Mouse (Mus musculus) olfactory bulb, adult 2 months (tissue): Measurements from ENCODE around the gene Cdh11. TPM values are rescaled to one million over a fixed set of nuclear protein-coding genes. Genes with fewer than 3 reads are reported as not detected.
A peak's percentile ranks its signal among the peaks of the same experiment; 100 is the strongest.

Experiments
- H3K27ac ChIP-seq: fragments of 200-500 bp; 2 replicates; pipeline ENCODE4 v1.5.1; 2012; ENCODE audit warnings: low read depth, low read length; ENCODE audit not compliant: insufficient read depth
- H3K4me1 ChIP-seq: fragments of 200-500 bp; 2 replicates; pipeline ENCODE4 v1.6.1; 2012; ENCODE audit warnings: low read length; ENCODE audit not compliant: control insufficient read depth, insufficient read depth
- H3K4me3 ChIP-seq: fragments of 200-500 bp; 2 replicates; pipeline ENCODE4 v1.5.1; 2012; ENCODE audit warnings: mild to moderate bottlenecking, low read depth, low read length, moderate library complexity; ENCODE audit not compliant: insufficient read depth
- CTCF ChIP-seq: fragments of 200-500 bp; IDR thresholded peaks from 2 replicates; pipeline ENCODE4 v1.5.1; 2012; ENCODE audit warnings: low read depth, mild to moderate bottlenecking, low read length, moderate library complexity; ENCODE audit not compliant: insufficient read depth
- POLR2A ChIP-seq: fragments of 200-500 bp; IDR thresholded peaks from 2 replicates; pipeline ENCODE4 v1.6.1; 2012; ENCODE audit warnings: mild to moderate bottlenecking, low read depth, low read length, moderate library complexity; ENCODE audit not compliant: insufficient read depth
- WGBS: fragments of 180-500 bp; shearing (Covaris S2); methylation state at CpG from one replicate; pipeline ENCODE4 v1.1.7; 2018; 5-methylcytosine and 5-hydroxymethylcytosine counted together
- polyA plus RNA-seq: library from polyadenylated mRNA; stranded (reverse); fragments of >200 nt; gene quantifications from 2 replicates; pipeline ENCODE4 v1.2.4, GENCODE M21; 2012; ENCODE audit warnings: low replicate concordance; ENCODE audit not compliant: missing spikeins, insufficient read depth, insufficient read length

Gene Cdh11
- polyA plus RNA-seq, 1 experiment: not detected

- peak; percentile 69 for TF ChIP-seq CTCF
- no peak for TF ChIP-seq POLR2A
- Histone ChIP-seq H3K27ac (no peak overlapping the region), H3K4me3 (peak overlapping the region; percentile 45), H3K4me1 (peaks cover 11% of the 10 kb centered on the region)
- WGBS: 1% methylated on average over 12 of the region's 12 CpGs
Observed at GRCm38 (mm10) chr8:102780899-102781298, 4.5 kb downstream of the Cdh11 start.

DNA sequence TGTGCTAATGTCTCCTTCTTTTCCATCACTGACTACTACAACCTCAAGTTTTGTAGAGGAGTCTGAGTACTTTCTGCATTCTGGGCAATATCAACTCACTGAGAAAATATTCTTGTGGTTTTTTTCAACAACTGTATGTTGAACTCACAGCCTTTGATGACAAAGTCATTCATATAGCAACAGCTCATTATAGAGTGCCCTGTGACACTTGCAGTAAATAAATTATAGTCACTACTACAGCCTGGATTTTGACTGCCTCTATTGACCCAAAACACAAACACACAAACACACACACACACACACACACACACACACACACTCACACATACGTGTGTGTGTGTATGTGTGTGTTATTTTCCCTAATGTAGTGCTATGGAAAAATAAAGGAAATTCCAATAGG is 10.8 kb downstream of the Cdh11 start:
- H3K27ac ChIP-seq: no peak overlapping the region
- WGBS: 86% methylated on average over 1 of the region's 1 CpGs
- H3K4me3 ChIP-seq: no peak overlapping the region
- no peaks in the 10 kb centered on the region for H3K4me1 ChIP-seq
- no peak for TF ChIP-seq CTCF
- no peak for TF ChIP-seq POLR2A

DNA sequence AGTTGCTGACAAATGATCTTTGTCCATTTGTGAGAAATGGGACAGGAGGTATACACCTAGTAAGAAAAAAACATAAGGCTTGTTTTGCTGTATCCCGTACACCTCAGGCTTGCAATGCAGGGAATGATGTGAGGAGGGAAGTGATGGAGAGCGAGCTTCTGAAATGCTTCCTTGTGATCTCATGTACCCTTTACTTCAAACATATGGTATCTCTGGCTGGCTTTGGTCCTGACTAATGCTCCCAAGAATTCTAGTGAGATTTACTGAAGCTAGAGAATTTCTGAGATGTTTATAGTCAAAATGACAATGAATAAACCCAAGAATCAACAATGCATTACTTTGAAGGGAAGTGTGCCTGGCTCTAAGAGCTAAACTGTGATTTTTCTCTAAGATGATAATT is 14.0 kb downstream of the Cdh11 start:
- no peak overlapping the region for H3K27ac ChIP-seq
- TF ChIP-seq CTCF (no peak), POLR2A (no peak)
- no peaks in the 10 kb centered on the region for H3K4me1 ChIP-seq
- no peak overlapping the region for H3K4me3 ChIP-seq
- 97% methylated on average over 2 of the region's 2 CpGs for WGBS

DNA sequence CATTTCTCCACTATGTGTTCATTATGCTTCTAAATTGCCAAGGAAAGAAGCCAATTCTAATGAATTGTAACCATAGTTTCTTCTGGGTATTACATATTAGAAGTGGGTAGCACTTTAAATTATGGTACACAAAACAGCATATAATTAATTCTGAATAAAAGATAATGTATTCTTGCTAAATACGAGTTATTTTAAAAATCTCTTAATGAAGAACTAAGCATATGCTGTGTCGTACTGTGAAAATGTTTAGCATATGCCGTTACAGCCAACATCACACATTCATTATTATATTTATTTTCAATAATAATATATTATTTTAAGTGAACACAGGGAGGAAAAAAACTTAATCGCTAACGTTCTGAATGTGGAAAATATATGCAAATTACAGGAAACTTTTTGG is 31.6 kb downstream of the Cdh11 start:
- no peak overlapping the region for H3K4me3 ChIP-seq
- TF ChIP-seq CTCF: no peak
- no peak for TF ChIP-seq POLR2A
- WGBS: 35% methylated on average over 5 of the region's 5 CpGs

GRCm38 (mm10) chr8:102742940-102743339 is 42.5 kb downstream of the Cdh11 start:
- WGBS: 81% methylated on average over 3 of the region's 3 CpGs
- H3K4me1 ChIP-seq: peaks cover 6% of the 10 kb centered on the region; the same call in 1 of the 2 replicates
- H3K27ac ChIP-seq: no peak overlapping the region
- no peak overlapping the region for H3K4me3 ChIP-seq
- TF ChIP-seq POLR2A: no peak
- no peak for TF ChIP-seq CTCF

More for the DNA sequence above, 31.6 kb downstream of the Cdh11 start:
- Histone ChIP-seq H3K27ac (no peak overlapping the region), H3K4me1 (no peaks in the 10 kb centered on the region)

- 98% methylated on average over 5 of the region's 5 CpGs for WGBS
- Histone ChIP-seq H3K27ac (no peak overlapping the region), H3K4me1 (peaks cover 6% of the 10 kb centered on the region; the same call in 1 of the 2 replicates), H3K4me3 (no peak overlapping the region)
- TF ChIP-seq POLR2A (no peak), CTCF (no peak)
Observed at GRCm38 (mm10) chr8:102742008-102742591, 43.3 kb downstream of the Cdh11 start.

- TF ChIP-seq CTCF (no peak), POLR2A (no peak)
- WGBS: 92% methylated on average over 4 of the region's 4 CpGs
- Histone ChIP-seq H3K4me3 (no peak overlapping the region), H3K4me1 (peaks cover 6% of the 10 kb centered on the region; the same call in 1 of the 2 replicates), H3K27ac (no peak overlapping the region)
Observed at GRCm38 (mm10) chr8:102740963-102741362, 44.5 kb downstream of the Cdh11 start.

DNA sequence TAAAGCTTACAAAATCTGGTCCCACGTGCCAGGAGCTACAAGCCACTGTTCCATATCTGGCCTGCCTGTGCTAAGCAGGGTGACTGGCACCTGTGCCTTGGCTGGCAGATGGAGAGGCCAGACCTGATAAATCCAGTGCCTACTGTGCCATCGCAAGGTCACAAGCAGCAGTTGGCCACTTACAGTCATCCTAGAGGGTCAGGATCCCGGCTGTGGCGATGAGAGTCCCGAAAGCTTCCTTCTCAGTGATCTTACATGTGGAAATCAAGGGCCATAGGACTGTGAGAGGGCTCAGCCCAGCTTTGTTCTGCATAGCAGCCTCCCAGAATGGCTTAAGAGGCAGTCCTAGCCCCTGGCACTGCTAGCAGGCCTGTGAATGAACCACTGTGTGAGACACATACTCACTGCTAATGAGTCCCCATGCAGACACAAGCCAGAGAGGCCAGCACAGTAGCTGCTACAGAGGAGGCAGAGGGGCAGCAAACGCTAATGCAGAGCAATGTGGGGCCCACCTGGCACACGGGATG is 46.4 kb downstream of the Cdh11 start:
- peak overlapping the region; percentile 14; the same call in 1 of the 2 replicates for H3K4me3 ChIP-seq
- 73% methylated on average over 7 of the region's 7 CpGs for WGBS
- peak overlapping the region; percentile 48; the same call in 1 of the 2 replicates for H3K27ac ChIP-seq
- no peak for TF ChIP-seq CTCF
- no peak for TF ChIP-seq POLR2A
- peaks cover 6% of the 10 kb centered on the region; the same call in 1 of the 2 replicates for H3K4me1 ChIP-seq

DNA sequence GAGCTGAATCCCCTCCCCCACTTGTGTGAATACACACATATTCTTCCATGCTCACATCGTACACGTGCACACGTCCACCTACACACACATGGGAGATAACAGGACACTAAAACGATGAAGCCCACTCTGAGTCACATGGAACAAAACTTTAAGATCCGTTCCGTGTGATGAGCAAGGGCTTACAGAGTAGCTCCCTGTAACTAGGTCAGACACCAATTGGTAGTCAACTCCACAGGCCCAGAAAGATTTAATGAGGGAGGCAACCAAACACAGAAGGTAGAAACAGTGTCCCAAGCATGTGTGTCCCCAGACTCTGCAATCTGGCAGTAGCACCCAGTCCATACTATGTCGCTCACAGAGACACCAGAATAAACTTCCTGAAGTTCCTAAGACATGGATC is 47.0 kb downstream of the Cdh11 start:
- Histone ChIP-seq H3K4me3 (no peak overlapping the region), H3K4me1 (peaks cover 6% of the 10 kb centered on the region; the same call in 1 of the 2 replicates), H3K27ac (0 out of 2 replicates have a peak overlapping the region, but pooled peaks have one; percentile 48)
- 45% methylated on average over 7 of the region's 7 CpGs for WGBS
- TF ChIP-seq POLR2A (no peak), CTCF (no peak)

GRCm38 (mm10) chr8:102734419-102734818 is 51.0 kb downstream of the Cdh11 start:
- Histone ChIP-seq H3K4me3 (no peak overlapping the region), H3K4me1 (peaks cover 6% of the 10 kb centered on the region; the same call in 1 of the 2 replicates), H3K27ac (no peak overlapping the region)
- WGBS: 86% methylated on average over 1 of the region's 1 CpGs
- TF ChIP-seq CTCF: no peak
- no peak for TF ChIP-seq POLR2A
